ENCODE assay signal across 8 mouse cellular contexts in the genomic region with DNA sequence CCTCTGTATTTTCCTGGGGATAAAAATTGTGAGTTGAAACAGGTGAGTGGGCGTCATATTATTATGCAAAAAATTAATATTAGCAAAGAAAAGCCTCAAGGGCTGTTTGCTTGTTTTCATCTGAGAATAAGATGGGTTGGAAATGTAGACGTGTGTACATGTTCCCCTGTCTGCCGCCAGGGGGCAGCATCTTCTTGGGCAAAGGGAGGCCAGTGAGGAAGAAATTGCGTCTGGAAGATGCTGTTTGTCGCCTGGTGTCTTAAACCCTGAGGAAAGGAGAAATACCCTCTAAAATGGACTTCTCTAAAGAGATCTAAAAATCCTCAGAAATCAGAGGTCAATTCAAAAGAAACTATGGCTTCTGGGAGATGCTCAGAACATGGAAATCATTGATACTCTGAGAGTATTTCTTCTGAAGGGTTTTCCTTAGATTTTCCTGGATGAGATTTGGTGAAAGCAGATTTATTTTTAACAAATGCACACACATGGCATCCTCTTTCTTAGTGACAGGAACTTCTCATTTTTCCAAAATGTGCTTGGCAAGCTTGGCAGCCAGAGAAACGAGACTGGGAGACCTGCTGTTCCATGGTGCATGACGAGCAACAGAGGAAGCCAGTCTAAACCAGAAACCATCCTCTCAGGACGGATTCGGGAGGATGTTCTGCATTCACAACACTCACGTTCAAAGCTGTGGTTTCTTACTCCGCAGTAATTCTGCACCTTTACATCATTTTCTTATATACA.
A peak's percentile ranks its signal among the peaks of the same experiment; 100 is the strongest.
DNase-seq lines count a peak whose midpoint lies in the region; ATAC-seq and TF ChIP-seq lines count a peak whose summit lies in the region.

No protein-coding gene starts in this region.

- peak; percentile 97 for TF ChIP-seq CTCF in cortical plate, adult 2 months (IDR thresholded peaks at IDR 0.05; ENCODE audit: extremely low read depth, insufficient read depth, low read length)
- peak; percentile 96 for TF ChIP-seq CTCF in midbrain, postnatal 0 days (IDR thresholded peaks at IDR 0.05)
- peak; percentile 94 for TF ChIP-seq CTCF in testis, adult 2 months (IDR thresholded peaks at IDR 0.05; ENCODE audit: control insufficient read depth, insufficient read depth, insufficient replicate concordance, low read depth, low read length)

- H3K9me3 ChIP-seq in midbrain, postnatal 0 days (ENCODE audit: low read length) = no peaks in the 10 kb centered on the region

- no peaks in the 10 kb centered on the region; the same call in 1 of the 2 replicates for H3K4me1 ChIP-seq in cortical plate, adult 2 months (ENCODE audit: control insufficient read depth, insufficient read depth, low read length)
- 0 out of 2 replicates have a peak, but pooled peaks cover 4% of the 10 kb centered on the region for H3K4me1 ChIP-seq in midbrain, postnatal 0 days (ENCODE audit: insufficient read depth, low read length)
- H3K4me1 ChIP-seq in testis, adult 2 months (ENCODE audit: control insufficient read depth, insufficient read depth, low read length) = no peaks in the 10 kb centered on the region

- peak overlapping the region; percentile 6 for H3K4me3 ChIP-seq in cortical plate, adult 2 months (ENCODE audit: insufficient read depth, low read length)
- no peak overlapping the region for H3K4me3 ChIP-seq in midbrain, postnatal 0 days (ENCODE audit: low read depth, low read length)
- H3K4me3 ChIP-seq in testis, adult 2 months (ENCODE audit: control insufficient read depth, low read depth, low read length) = no peak overlapping the region

- no peaks in the 10 kb centered on the region for H3K27me3 ChIP-seq in midbrain, postnatal 0 days (ENCODE audit: insufficient read depth, low read length)
- no peaks in the 10 kb centered on the region for H3K27me3 ChIP-seq in testis, adult 2 months (ENCODE audit: control insufficient read depth, insufficient read depth, low read length)

- 0 out of 2 replicates have a peak overlapping the region, but pooled peaks have one; percentile 7 for H3K4me2 ChIP-seq in midbrain, postnatal 0 days (ENCODE audit: low read depth, low read length, poor library complexity, severe bottlenecking)

- WGBS in midbrain, postnatal 0 days = 25% methylated on average over 11 of the region's 11 CpGs

- H3K9ac ChIP-seq in midbrain, postnatal 0 days (replicated peaks; ENCODE audit: low read length, poor library complexity, severe bottlenecking) = no peak overlapping the region

- intact Hi-C loops in left cerebral cortex, postnatal 4 days (cut with DNase I) = loop anchor here (10.0 kb wide), 1 partner anchor 1341 kb away; no protein-coding TSS in a partner anchor

- TF ChIP-seq POLR2A in cortical plate, adult 2 months (IDR thresholded peaks at IDR 0.05; ENCODE audit: extremely low read depth, insufficient read depth, low read length) = no peak
- TF ChIP-seq POLR2A in testis, adult 2 months (IDR thresholded peaks at IDR 0.05; ENCODE audit: control insufficient read depth, low read depth, low read length) = no peak

- ATAC-seq in midbrain, postnatal 0 days (ENCODE audit: low FRiP score) = peak; percentile 71

- H3K27ac ChIP-seq in cortical plate, adult 2 months (ENCODE audit: insufficient read depth, low read length) = no peak overlapping the region
- H3K27ac ChIP-seq in midbrain, postnatal 0 days (ENCODE audit: low read depth, low read length) = peak overlapping the region; percentile 44
- H3K27ac ChIP-seq in testis, adult 2 months (ENCODE audit: control insufficient read depth, insufficient read depth, low read depth, low read length) = no peak overlapping the region

- no peaks in the 10 kb centered on the region for H3K36me3 ChIP-seq in midbrain, postnatal 0 days (ENCODE audit: insufficient read depth, low read length)
- no peaks in the 10 kb centered on the region for H3K36me3 ChIP-seq in testis, adult 2 months (ENCODE audit: control insufficient read depth, insufficient read depth, low read length)

- DNase-seq in 3T3-L1 (ENCODE audit: low read depth, low spot score) = peak; percentile 83
- DNase-seq in adrenal gland, adult 2 months = peak; percentile 68
- peak; percentile 86 for DNase-seq in gastrocnemius, postnatal 10 days
- peak; percentile 54 for DNase-seq in kidney, adult 9 months
- DNase-seq in left cerebral cortex, postnatal 4 days = peak; percentile 88
- peak; percentile 89 for DNase-seq in midbrain, postnatal 0 days (ENCODE audit: low spot score)
